Mouse (Mus musculus): Measurements from ENCODE around the gene B3galt5. TPM values are rescaled to one million over a fixed set of nuclear protein-coding genes. Genes with fewer than 3 reads are reported as not detected.

The B3galt5 gene
- polyA plus RNA-seq, 1 experiment from 2014 or later, result 4.8 TPM

DNA sequence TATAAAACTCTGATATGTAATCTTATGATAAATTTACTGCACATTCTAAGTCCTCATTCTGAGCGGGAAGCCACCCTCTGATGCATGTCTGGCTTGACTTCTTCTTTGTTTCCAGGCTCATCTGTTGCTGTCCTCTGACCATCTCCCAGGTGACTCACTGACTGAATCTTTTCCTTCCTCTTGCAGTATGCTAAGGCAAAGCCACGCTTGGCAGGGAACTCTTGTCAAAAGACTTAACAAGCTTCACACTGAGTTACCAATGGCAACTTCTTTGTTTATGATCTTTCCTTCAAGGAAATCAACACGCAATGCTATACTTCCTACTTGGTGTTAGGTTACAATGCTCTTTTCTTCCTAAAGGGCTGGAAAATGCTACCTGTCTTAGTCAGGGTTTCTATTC, 63.0 kb downstream of the B3galt5 start:
- Histone ChIP-seq H3K9me3 (replicated peaks; ENCODE audit: low read length) (no peaks in the 10 kb centered on the region), H3K9ac (ENCODE audit: low read depth, low read length) (no peak overlapping the region), H3K27me3 (ENCODE audit: insufficient read depth, low read length) (no peaks in the 10 kb centered on the region), H3K4me3 (replicated peaks; ENCODE audit: low read depth, low read length) (no peak overlapping the region), H3K36me3 (ENCODE audit: insufficient read depth, low read length) (no peaks in the 10 kb centered on the region), H3K4me2 (ENCODE audit: low read length) (no peak overlapping the region), H3K27ac (no peak overlapping the region), H3K4me1 (replicated peaks; ENCODE audit: insufficient read depth, low read length) (no peaks in the 10 kb centered on the region)
- no peak for DNase-seq (ENCODE audit: low spot score)
- no peak for TF ChIP-seq CTCF (IDR thresholded peaks at IDR 0.05; ENCODE audit: low read depth)
- no peak for ATAC-seq (replicated peaks; ENCODE audit: low FRiP score, low read depth)
- 48% methylated on average over 3 of the region's 3 CpGs for WGBS

- H3K4me1 ChIP-seq (replicated peaks; ENCODE audit: insufficient read depth, low read length), result no peaks in the 10 kb centered on the region
- H3K27ac ChIP-seq, result no peak overlapping the region
- 84% methylated on average over 4 of the region's 4 CpGs for WGBS
- no peak overlapping the region for H3K4me3 ChIP-seq (replicated peaks; ENCODE audit: low read depth, low read length)
- H3K9me3 ChIP-seq (replicated peaks; ENCODE audit: low read length), result no peaks in the 10 kb centered on the region
- DNase-seq (ENCODE audit: low spot score), result no peak
- H3K27me3 ChIP-seq (ENCODE audit: insufficient read depth, low read length), result no peaks in the 10 kb centered on the region
- H3K4me2 ChIP-seq (ENCODE audit: low read length), result no peak overlapping the region
- H3K9ac ChIP-seq (ENCODE audit: low read depth, low read length), result no peak overlapping the region
- no peak for ATAC-seq (replicated peaks; ENCODE audit: low FRiP score, low read depth)
- H3K36me3 ChIP-seq (ENCODE audit: insufficient read depth, low read length), result no peaks in the 10 kb centered on the region
- no peak for TF ChIP-seq CTCF (IDR thresholded peaks at IDR 0.05; ENCODE audit: low read depth)
Measured at GRCm38 (mm10) chr16:96303356-96303755, 67.8 kb downstream of the B3galt5 start.

DNA sequence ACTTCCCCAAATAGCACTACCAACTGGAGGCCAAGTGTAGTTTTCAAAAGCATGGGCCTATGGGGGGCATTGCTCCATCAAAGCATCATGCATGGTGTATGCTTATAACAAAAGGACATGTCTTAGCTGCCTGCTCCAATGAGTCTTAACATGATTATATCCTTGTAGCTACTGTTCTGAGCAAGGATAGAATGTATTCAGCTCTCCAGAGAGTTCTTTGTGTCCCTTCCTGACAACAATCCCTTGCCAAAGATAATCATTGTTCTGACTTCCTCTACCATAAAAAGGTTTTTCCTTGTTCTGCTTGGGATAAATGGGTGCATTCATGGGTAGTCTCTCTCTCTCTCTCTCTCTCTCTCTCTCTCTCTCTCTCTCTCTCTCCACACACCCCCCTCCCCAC, 68.8 kb downstream of the B3galt5 start:
- TF ChIP-seq CTCF (IDR thresholded peaks at IDR 0.05; ENCODE audit: low read depth), result no peak
- H3K4me1 ChIP-seq (replicated peaks; ENCODE audit: insufficient read depth, low read length), result no peaks in the 10 kb centered on the region
- DNase-seq (ENCODE audit: low spot score) (no peak), ATAC-seq (replicated peaks; ENCODE audit: low FRiP score, low read depth) (no peak)
- H3K36me3 ChIP-seq (ENCODE audit: insufficient read depth, low read length), result no peaks in the 10 kb centered on the region
- no peak overlapping the region for H3K4me2 ChIP-seq (ENCODE audit: low read length)
- no peak overlapping the region for H3K27ac ChIP-seq
- no peak overlapping the region for H3K4me3 ChIP-seq (replicated peaks; ENCODE audit: low read depth, low read length)
- no peaks in the 10 kb centered on the region for H3K9me3 ChIP-seq (replicated peaks; ENCODE audit: low read length)
- no peak overlapping the region for H3K9ac ChIP-seq (ENCODE audit: low read depth, low read length)
- no peaks in the 10 kb centered on the region for H3K27me3 ChIP-seq (ENCODE audit: insufficient read depth, low read length)

DNA sequence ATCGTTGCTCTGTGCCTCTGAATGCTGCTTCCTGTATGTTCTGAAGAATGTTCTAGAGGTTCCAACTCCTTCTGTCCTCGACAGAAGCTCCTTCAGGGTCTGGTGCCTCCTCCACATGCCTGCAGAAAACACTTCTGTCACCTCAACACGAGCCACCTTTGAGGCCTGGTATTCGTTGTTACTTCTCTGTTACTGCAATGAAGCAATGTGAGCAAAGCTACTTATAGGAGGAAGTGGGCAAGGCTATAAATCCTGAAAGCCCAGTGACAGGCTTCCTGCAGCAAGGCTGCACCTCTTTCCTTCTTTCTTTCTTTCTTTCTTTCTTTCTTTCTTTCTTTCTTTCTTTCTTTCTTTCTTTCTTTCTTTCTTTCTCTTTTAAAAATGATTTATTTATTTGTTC, 71.3 kb downstream of the B3galt5 start:
- no peak for TF ChIP-seq CTCF (IDR thresholded peaks at IDR 0.05; ENCODE audit: low read depth)
- H3K4me1 ChIP-seq (replicated peaks; ENCODE audit: insufficient read depth, low read length), result no peaks in the 10 kb centered on the region
- ATAC-seq (replicated peaks; ENCODE audit: low FRiP score, low read depth) (no peak), DNase-seq (ENCODE audit: low spot score) (no peak)
- no peak overlapping the region for H3K9ac ChIP-seq (ENCODE audit: low read depth, low read length)
- H3K27ac ChIP-seq, result no peak overlapping the region
- H3K27me3 ChIP-seq (ENCODE audit: insufficient read depth, low read length), result no peaks in the 10 kb centered on the region
- WGBS, result 49% methylated on average over 4 of the region's 4 CpGs
- no peak overlapping the region for H3K4me2 ChIP-seq (ENCODE audit: low read length)
- no peak overlapping the region for H3K4me3 ChIP-seq (replicated peaks; ENCODE audit: low read depth, low read length)
- no peaks in the 10 kb centered on the region for H3K9me3 ChIP-seq (replicated peaks; ENCODE audit: low read length)
- no peaks in the 10 kb centered on the region for H3K36me3 ChIP-seq (ENCODE audit: insufficient read depth, low read length)

GRCm38 (mm10) chr16:96317803-96318202, 82.2 kb downstream of the B3galt5 start:
- 83% methylated on average over 8 of the region's 8 CpGs for WGBS
- ATAC-seq (replicated peaks; ENCODE audit: low FRiP score, low read depth) (no peak), DNase-seq (ENCODE audit: low spot score) (no peak)
- Histone ChIP-seq H3K4me2 (ENCODE audit: low read length) (no peak overlapping the region), H3K36me3 (ENCODE audit: insufficient read depth, low read length) (no peaks in the 10 kb centered on the region), H3K9me3 (replicated peaks; ENCODE audit: low read length) (no peaks in the 10 kb centered on the region), H3K27ac (no peak overlapping the region), H3K27me3 (ENCODE audit: insufficient read depth, low read length) (no peaks in the 10 kb centered on the region), H3K4me3 (replicated peaks; ENCODE audit: low read depth, low read length) (no peak overlapping the region), H3K9ac (ENCODE audit: low read depth, low read length) (no peak overlapping the region), H3K4me1 (replicated peaks; ENCODE audit: insufficient read depth, low read length) (no peaks in the 10 kb centered on the region)
- no peak for TF ChIP-seq CTCF (IDR thresholded peaks at IDR 0.05; ENCODE audit: low read depth)

DNA sequence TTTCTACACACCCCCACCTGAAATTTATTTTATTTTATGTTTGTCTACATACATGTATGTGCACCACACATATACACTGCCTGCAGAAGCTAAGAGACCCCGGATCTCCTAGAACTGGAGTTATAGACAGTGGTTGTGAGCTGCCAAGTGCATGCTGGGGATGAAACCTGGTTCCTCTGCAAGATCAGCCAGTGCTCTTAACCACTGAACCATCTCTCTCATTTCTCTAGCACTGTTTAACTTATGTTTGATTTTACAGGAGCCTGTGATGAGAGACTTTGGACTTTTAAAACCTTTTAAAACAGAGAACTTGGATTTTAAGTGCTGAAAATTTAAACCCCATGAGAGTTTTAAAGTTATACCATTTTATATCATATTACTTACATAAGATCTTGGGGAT, 87.1 kb downstream of the B3galt5 start:
- DNase-seq (ENCODE audit: low spot score) (no peak), ATAC-seq (replicated peaks; ENCODE audit: low FRiP score, low read depth) (no peak)
- Histone ChIP-seq H3K27me3 (ENCODE audit: insufficient read depth, low read length) (no peaks in the 10 kb centered on the region), H3K4me2 (ENCODE audit: low read length) (no peak overlapping the region), H3K36me3 (ENCODE audit: insufficient read depth, low read length) (no peaks in the 10 kb centered on the region), H3K4me1 (replicated peaks; ENCODE audit: insufficient read depth, low read length) (no peaks in the 10 kb centered on the region), H3K9ac (ENCODE audit: low read depth, low read length) (no peak overlapping the region), H3K9me3 (replicated peaks; ENCODE audit: low read length) (no peaks in the 10 kb centered on the region), H3K27ac (no peak overlapping the region), H3K4me3 (replicated peaks; ENCODE audit: low read depth, low read length) (no peak overlapping the region)
- no peak for TF ChIP-seq CTCF (IDR thresholded peaks at IDR 0.05; ENCODE audit: low read depth)
- 81% methylated on average over 1 of the region's 1 CpGs for WGBS

GRCm38 (mm10) chr16:96323166-96323565, 87.6 kb downstream of the B3galt5 start:
- Histone ChIP-seq H3K9me3 (replicated peaks; ENCODE audit: low read length) (no peaks in the 10 kb centered on the region), H3K4me1 (replicated peaks; ENCODE audit: insufficient read depth, low read length) (no peaks in the 10 kb centered on the region), H3K36me3 (ENCODE audit: insufficient read depth, low read length) (no peaks in the 10 kb centered on the region), H3K4me3 (replicated peaks; ENCODE audit: low read depth, low read length) (no peak overlapping the region), H3K27me3 (ENCODE audit: insufficient read depth, low read length) (no peaks in the 10 kb centered on the region), H3K4me2 (ENCODE audit: low read length) (no peak overlapping the region), H3K27ac (no peak overlapping the region), H3K9ac (ENCODE audit: low read depth, low read length) (no peak overlapping the region)
- ATAC-seq (replicated peaks; ENCODE audit: low FRiP score, low read depth) (peak; percentile 80), DNase-seq (ENCODE audit: low spot score) (peak; percentile 14)
- TF ChIP-seq CTCF (IDR thresholded peaks at IDR 0.05; ENCODE audit: low read depth), result no peak
- 79% methylated on average over 4 of the region's 4 CpGs for WGBS
